Mouse (Mus musculus): ENCODE data around the gene Atp13a2. TPM values are rescaled to one million over a fixed set of nuclear protein-coding genes. Genes with fewer than 3 reads are reported as not detected.

The Atp13a2 gene
- polyA plus RNA-seq (2015; fragmentation: Nextera tagmentation; extraction: Ambion mirVana) = 42.7 and 45.9 TPM in 2 replicates

DNA sequence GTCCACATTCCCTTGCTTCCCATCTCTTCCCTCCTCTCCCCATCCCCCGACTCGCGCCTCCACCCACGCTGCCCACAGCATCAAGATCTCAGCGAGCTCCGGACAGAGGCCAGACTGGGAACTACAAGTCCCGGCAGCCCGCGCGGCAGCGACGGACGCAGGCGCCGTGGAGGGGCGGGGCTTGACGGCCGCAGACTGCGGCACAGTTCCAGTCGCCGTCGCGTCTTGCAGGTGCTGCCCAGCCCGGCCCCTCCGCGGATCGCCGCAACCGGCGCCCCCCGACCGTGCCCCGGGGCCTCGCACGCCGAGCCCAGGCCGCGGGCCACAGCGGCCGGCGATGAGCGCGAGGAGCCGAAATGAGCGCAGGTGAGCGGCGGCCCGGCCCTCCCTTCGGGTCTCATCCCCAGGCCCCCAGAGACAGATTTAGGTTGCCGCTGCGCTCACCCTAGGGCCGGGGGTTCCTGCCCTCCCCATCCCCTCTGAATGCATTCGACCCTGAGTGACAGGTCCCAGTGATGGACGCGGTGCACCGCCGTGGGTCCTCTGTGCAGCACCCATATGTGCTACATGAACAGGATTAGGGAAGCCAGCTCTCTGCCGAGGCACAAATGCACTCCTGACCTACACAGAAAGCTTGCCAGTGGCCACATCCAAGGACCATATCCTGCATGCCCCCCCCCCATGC is at the start of gene Atp13a2:
Atp13a2 (plus strand) TSS at position 163 of the 685 bp plus-strand sequence.
- H3K27ac ChIP-seq = no peak within 1 kb of the TSS
- H3K9me3 ChIP-seq = no peaks in the 10 kb centered on the region
- H3K9ac ChIP-seq = peak within 1 kb of the TSS; percentile 75
- peak within 1 kb of the TSS; percentile 86 for H3K4me3 ChIP-seq (replicated peaks)
- peak; percentile 80 for ATAC-seq (ENCODE audit: insufficient read depth, low FRiP score, low read depth)
- peaks cover 3% of the 10 kb centered on the region; the same call in 1 of the 2 replicates for H3K36me3 ChIP-seq
- H3K27me3 ChIP-seq (replicated peaks) = no peaks in the 10 kb centered on the region
- WGBS = under 1% methylated on average over 58 of the region's 58 CpGs
- H3K4me1 ChIP-seq = peaks cover 27% of the 10 kb centered on the region
- peak within 1 kb of the TSS; percentile 82 for H3K4me2 ChIP-seq

DNA sequence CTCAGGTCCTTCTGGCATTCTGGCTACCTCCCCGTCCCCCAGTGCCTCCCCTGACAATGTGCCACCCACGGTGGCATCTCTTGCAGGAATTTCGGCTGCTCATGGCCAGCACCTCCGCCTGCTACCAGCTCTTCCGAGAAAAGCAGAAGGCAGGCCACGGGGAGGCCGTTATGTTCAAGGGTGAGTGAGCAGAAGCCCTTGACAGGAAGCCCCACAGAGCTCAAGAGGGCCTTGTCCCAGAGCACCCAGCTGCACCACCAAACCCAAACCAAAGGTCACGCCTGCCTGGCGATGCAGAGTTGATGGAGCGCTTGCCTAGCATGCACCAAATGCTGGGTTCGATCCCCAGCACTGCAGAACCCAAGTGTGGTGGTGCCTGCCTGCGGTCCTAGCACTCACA is 42.3 kb upstream of the Atp13a2 start:
- no peaks in the 10 kb centered on the region for H3K27me3 ChIP-seq (replicated peaks)
- H3K4me3 ChIP-seq (replicated peaks) = no peak overlapping the region
- no peak overlapping the region for H3K4me2 ChIP-seq
- ATAC-seq (ENCODE audit: insufficient read depth, low FRiP score, low read depth) = no peak
- no peak overlapping the region for H3K9ac ChIP-seq
- H3K9me3 ChIP-seq = no peaks in the 10 kb centered on the region
- H3K4me1 ChIP-seq = no peaks in the 10 kb centered on the region
- H3K27ac ChIP-seq = no peak overlapping the region
- no peaks in the 10 kb centered on the region for H3K36me3 ChIP-seq
- WGBS = 85% methylated on average over 12 of the region's 12 CpGs

DNA sequence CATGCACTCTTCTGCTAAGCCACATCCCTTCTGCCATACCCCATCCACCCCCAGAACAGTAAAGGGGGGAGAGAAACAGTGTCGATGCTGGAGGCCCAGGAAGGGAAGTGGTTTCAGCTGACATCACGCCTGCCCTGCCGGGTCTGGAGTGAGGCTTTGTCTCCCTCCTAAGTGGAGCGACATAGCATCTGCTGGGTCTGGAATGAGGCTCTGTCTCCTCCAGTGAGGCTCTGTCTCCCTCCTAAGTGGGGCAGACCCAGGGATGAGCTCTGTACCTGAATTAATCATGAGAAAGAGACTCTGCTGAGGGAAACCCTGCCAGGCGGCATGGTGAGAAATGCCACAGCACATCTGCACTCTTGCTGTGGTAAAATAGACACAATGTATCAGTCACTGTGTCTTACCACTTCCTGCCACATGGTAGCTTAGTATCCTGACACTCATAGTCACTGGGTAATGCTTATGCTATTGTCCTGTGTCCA is 41.7 kb upstream of the Atp13a2 start:
- 69% methylated on average over 5 of the region's 5 CpGs for WGBS
- H3K9ac ChIP-seq = no peak overlapping the region
- H3K4me3 ChIP-seq (replicated peaks) = no peak overlapping the region
- H3K4me2 ChIP-seq = no peak overlapping the region
- no peaks in the 10 kb centered on the region for H3K36me3 ChIP-seq
- H3K4me1 ChIP-seq = no peaks in the 10 kb centered on the region
- H3K27me3 ChIP-seq (replicated peaks) = no peaks in the 10 kb centered on the region
- H3K27ac ChIP-seq = no peak overlapping the region
- no peak for ATAC-seq (ENCODE audit: insufficient read depth, low FRiP score, low read depth)
- H3K9me3 ChIP-seq = no peaks in the 10 kb centered on the region

- WGBS = 85% methylated on average over 4 of the region's 4 CpGs
- Histone ChIP-seq H3K4me2 (no peak overlapping the region), H3K27ac (no peak overlapping the region), H3K4me3 (replicated peaks) (no peak overlapping the region), H3K27me3 (replicated peaks) (no peaks in the 10 kb centered on the region), H3K36me3 (no peaks in the 10 kb centered on the region), H3K9me3 (no peaks in the 10 kb centered on the region), H3K4me1 (no peaks in the 10 kb centered on the region), H3K9ac (no peak overlapping the region)
- ATAC-seq (ENCODE audit: insufficient read depth, low FRiP score, low read depth) = no peak
Observed at GRCm38 (mm10) chr4:140945571-140945970, 41.1 kb upstream of the Atp13a2 start.

GRCm38 (mm10) chr4:140946048-140946447 is 40.6 kb upstream of the Atp13a2 start:
- H3K27me3 ChIP-seq (replicated peaks) = no peaks in the 10 kb centered on the region
- no peaks in the 10 kb centered on the region for H3K4me1 ChIP-seq
- H3K4me3 ChIP-seq (replicated peaks) = no peak overlapping the region
- ATAC-seq (ENCODE audit: insufficient read depth, low FRiP score, low read depth) = peak; percentile 31; the same call in 1 of the 2 replicates
- no peaks in the 10 kb centered on the region for H3K9me3 ChIP-seq
- no peak overlapping the region for H3K4me2 ChIP-seq
- no peaks in the 10 kb centered on the region for H3K36me3 ChIP-seq
- no peak overlapping the region for H3K9ac ChIP-seq
- 41% methylated on average over 4 of the region's 4 CpGs for WGBS
- H3K27ac ChIP-seq = no peak overlapping the region

- no peak for ATAC-seq (ENCODE audit: insufficient read depth, low FRiP score, low read depth)
- Histone ChIP-seq H3K4me3 (replicated peaks) (no peak overlapping the region), H3K9ac (no peak overlapping the region), H3K27ac (no peak overlapping the region), H3K4me1 (no peaks in the 10 kb centered on the region), H3K27me3 (replicated peaks) (no peaks in the 10 kb centered on the region), H3K4me2 (no peak overlapping the region), H3K9me3 (no peaks in the 10 kb centered on the region), H3K36me3 (no peaks in the 10 kb centered on the region)
- 65% methylated on average over 14 of the region's 14 CpGs for WGBS
Observed at GRCm38 (mm10) chr4:140946580-140947205, 40.0 kb upstream of the Atp13a2 start.

- Histone ChIP-seq H3K27ac (no peak overlapping the region), H3K4me1 (no peaks in the 10 kb centered on the region), H3K27me3 (replicated peaks) (no peaks in the 10 kb centered on the region), H3K4me2 (no peak overlapping the region), H3K36me3 (no peaks in the 10 kb centered on the region), H3K9ac (no peak overlapping the region), H3K9me3 (no peaks in the 10 kb centered on the region), H3K4me3 (replicated peaks) (no peak overlapping the region)
- ATAC-seq (ENCODE audit: insufficient read depth, low FRiP score, low read depth) = no peak
- WGBS = 72% methylated on average over 12 of the region's 12 CpGs
Observed at GRCm38 (mm10) chr4:140947487-140948440, 38.9 kb upstream of the Atp13a2 start.

DNA sequence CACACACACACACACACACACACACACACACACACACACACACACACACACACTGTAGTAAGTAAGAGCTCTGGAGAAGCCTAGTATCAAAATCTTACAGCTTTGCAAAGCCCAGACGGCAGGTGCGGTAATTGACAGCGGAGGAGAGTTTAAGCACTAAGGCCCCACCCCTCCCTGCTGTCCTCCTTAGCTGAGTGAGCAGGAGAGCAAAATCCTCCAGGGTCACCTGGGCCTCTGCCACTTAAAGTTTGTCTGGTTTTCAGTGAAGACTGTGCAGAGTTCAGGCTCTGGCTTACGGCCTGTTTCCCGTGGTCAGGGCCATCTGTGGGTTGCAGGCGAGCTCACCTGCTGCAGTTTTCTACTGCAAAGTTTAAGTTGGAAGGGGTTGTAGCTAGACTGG is 38.2 kb upstream of the Atp13a2 start:
- H3K4me3 ChIP-seq (replicated peaks) = no peak overlapping the region
- WGBS = 79% methylated on average over 6 of the region's 6 CpGs
- no peak overlapping the region for H3K4me2 ChIP-seq
- no peak overlapping the region for H3K9ac ChIP-seq
- H3K4me1 ChIP-seq = no peaks in the 10 kb centered on the region
- H3K36me3 ChIP-seq = no peaks in the 10 kb centered on the region
- ATAC-seq (ENCODE audit: insufficient read depth, low FRiP score, low read depth) = no peak
- no peaks in the 10 kb centered on the region for H3K9me3 ChIP-seq
- no peak overlapping the region for H3K27ac ChIP-seq
- H3K27me3 ChIP-seq (replicated peaks) = no peaks in the 10 kb centered on the region

DNA sequence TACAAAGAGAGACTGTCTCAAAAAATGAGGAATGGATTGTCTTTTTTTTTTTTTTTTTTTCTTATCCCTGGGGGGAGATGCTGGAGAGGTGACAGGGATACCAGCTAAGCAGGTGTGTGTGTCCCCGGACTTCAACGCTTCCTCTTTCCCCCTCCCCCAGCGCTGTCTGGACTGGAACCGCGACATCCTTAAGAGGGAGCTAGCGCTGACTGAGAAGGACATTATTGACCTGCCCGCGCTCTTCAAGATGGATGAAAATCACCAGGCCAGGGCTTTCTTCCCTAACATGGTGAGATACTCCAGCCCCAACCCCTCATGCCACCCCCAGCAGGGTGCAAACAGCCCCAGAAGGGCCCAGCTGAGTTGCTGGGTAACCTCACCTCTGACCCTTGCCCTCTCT is 37.6 kb upstream of the Atp13a2 start:
- H3K4me3 ChIP-seq (replicated peaks) = no peak overlapping the region
- WGBS = 70% methylated on average over 8 of the region's 8 CpGs
- no peak for ATAC-seq (ENCODE audit: insufficient read depth, low FRiP score, low read depth)
- H3K27me3 ChIP-seq (replicated peaks) = no peaks in the 10 kb centered on the region
- no peaks in the 10 kb centered on the region for H3K4me1 ChIP-seq
- no peaks in the 10 kb centered on the region for H3K9me3 ChIP-seq
- H3K27ac ChIP-seq = no peak overlapping the region
- H3K4me2 ChIP-seq = no peak overlapping the region
- no peaks in the 10 kb centered on the region for H3K36me3 ChIP-seq
- no peak overlapping the region for H3K9ac ChIP-seq

GRCm38 (mm10) chr4:140949616-140950015 is 37.1 kb upstream of the Atp13a2 start:
- ATAC-seq (ENCODE audit: insufficient read depth, low FRiP score, low read depth) = no peak
- H3K4me3 ChIP-seq (replicated peaks) = no peak overlapping the region
- 81% methylated on average over 16 of the region's 16 CpGs for WGBS
- no peaks in the 10 kb centered on the region for H3K9me3 ChIP-seq
- no peaks in the 10 kb centered on the region for H3K4me1 ChIP-seq
- no peaks in the 10 kb centered on the region for H3K27me3 ChIP-seq (replicated peaks)
- no peaks in the 10 kb centered on the region for H3K36me3 ChIP-seq
- H3K4me2 ChIP-seq = no peak overlapping the region
- no peak overlapping the region for H3K27ac ChIP-seq
- H3K9ac ChIP-seq = no peak overlapping the region

DNA sequence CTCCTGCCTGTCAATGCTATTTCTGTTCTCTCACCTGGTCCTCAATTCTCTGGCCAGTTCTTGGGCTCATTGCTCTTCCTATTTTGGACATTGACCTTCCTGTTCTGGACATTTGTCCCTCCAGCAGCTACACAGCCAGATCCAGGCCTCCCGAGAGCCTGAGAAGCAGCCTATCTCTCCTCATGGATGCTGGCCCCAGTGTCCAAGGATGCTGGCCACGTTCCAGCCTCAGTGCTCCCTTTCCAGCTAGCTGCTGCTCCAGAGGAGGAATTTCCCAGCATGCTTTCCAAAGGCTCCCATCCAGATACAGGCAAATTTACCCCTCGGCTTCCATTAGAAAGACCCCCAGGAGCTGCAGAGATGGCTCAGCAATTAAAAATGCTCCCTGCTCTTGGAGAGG is 36.1 kb upstream of the Atp13a2 start:
- Histone ChIP-seq H3K4me1 (no peaks in the 10 kb centered on the region), H3K4me2 (no peak overlapping the region), H3K9me3 (no peaks in the 10 kb centered on the region), H3K27me3 (replicated peaks) (no peaks in the 10 kb centered on the region), H3K36me3 (no peaks in the 10 kb centered on the region), H3K4me3 (replicated peaks) (no peak overlapping the region), H3K27ac (no peak overlapping the region), H3K9ac (no peak overlapping the region)
- 75% methylated on average over 3 of the region's 3 CpGs for WGBS
- ATAC-seq (ENCODE audit: insufficient read depth, low FRiP score, low read depth) = no peak

Measured in stomach, embryonic 15.5 days (tissue).